Mouse (Mus musculus) kidney, embryonic 15.5 days (tissue): ENCODE data around the gene Mylip. TPM values are rescaled to one million over a fixed set of nuclear protein-coding genes. Genes with fewer than 3 reads are reported as not detected.

Experiments
- ATAC-seq: fragments of 200-750 bp; cut with Nextera tagmentation; replicated peaks from 2 replicates; pipeline ENCODE4 v1.8.0; 2017; ENCODE audit warnings: moderate TSS enrichment; ENCODE audit not compliant: low FRiP score
- H3K27ac ChIP-seq: fragments of 300-500 bp; sonication (generic); 2 replicates; pipeline ENCODE4 v1.5.1; 2015; ENCODE audit warnings: mild to moderate bottlenecking, inconsistent platforms
- H3K27me3 ChIP-seq: fragments of 300-500 bp; sonication (generic); 2 replicates; pipeline ENCODE4 v1.6.1; 2015; ENCODE audit warnings: inconsistent platforms
- H3K36me3 ChIP-seq: fragments of 300-500 bp; sonication (generic); 2 replicates; pipeline ENCODE4 v1.6.1; 2015; ENCODE audit warnings: inconsistent platforms
- H3K4me1 ChIP-seq: fragments of 300-500 bp; sonication (generic); 2 replicates; pipeline ENCODE4 v1.6.1; 2015; ENCODE audit warnings: inconsistent platforms
- H3K4me2 ChIP-seq: fragments of 300-500 bp; sonication (generic); 2 replicates; pipeline ENCODE4 v1.6.1; 2015; ENCODE audit warnings: moderate library complexity, mild to moderate bottlenecking, inconsistent platforms
- H3K4me3 ChIP-seq: fragments of 300-500 bp; sonication (generic); replicated peaks from 2 replicates; pipeline ENCODE4 v1.5.1; 2015; ENCODE audit warnings: mild to moderate bottlenecking, inconsistent platforms
- H3K9ac ChIP-seq: fragments of 300-500 bp; sonication (generic); 2 replicates; pipeline ENCODE4 v1.6.1; 2015; ENCODE audit warnings: mild to moderate bottlenecking, inconsistent platforms
- H3K9me3 ChIP-seq: fragments of 300-500 bp; sonication (generic); replicated peaks from 2 replicates; pipeline ENCODE4 v1.6.1; 2016; ENCODE audit warnings: inconsistent platforms
- WGBS: fragments of 180-500 bp; shearing (Covaris S2); methylation state at CpG from one replicate; pipeline ENCODE4 v1.1.7; 2015; ENCODE audit warnings: mixed read lengths; 5-methylcytosine and 5-hydroxymethylcytosine counted together
- polyA plus RNA-seq: library from polyadenylated mRNA; unstranded; fragments of >200 nt; fragmentation: Nextera tagmentation; extraction: Ambion mirVana; gene quantifications from 2 replicates; pipeline ENCODE4 v1.2.1, GENCODE M21; 2015

Mylip gene
- polyA plus RNA-seq, 1 experiment from 2014 or later = 13.1 TPM

DNA sequence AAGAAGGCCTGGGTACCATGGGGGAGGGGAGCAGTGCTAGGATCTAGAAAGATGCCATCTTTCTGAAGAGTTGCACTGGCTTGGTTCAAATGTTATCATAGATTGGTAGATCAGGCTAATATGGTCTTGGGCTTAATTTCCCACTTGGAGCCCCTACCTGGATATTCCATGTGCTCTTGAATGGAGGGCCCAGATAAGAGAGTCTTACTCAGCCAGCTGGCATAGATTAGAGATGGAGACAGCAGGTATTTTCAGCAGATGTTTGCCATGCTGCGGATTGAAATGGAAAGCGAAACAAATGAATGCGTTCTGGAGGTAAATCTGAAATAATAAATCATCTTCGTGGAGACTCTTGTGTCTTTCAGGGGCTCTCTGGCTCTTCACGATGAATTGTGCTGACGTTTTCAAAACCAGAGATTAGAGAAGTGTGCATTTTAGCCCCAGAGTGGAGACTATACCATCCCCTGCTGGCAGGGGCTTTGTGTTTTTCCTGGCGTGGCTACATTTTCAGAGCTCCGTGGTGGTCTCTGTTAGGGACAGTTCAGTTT is 4.8 kb downstream of the Mylip start:
- no peak for ATAC-seq
- H3K4me3 ChIP-seq = no peak overlapping the region
- no peak overlapping the region for H3K9ac ChIP-seq
- peaks cover 11% of the 10 kb centered on the region; the same call in 1 of the 2 replicates for H3K36me3 ChIP-seq
- H3K27me3 ChIP-seq = no peaks in the 10 kb centered on the region
- no peak overlapping the region for H3K4me2 ChIP-seq
- peaks cover 73% of the 10 kb centered on the region for H3K4me1 ChIP-seq
- H3K27ac ChIP-seq = no peak overlapping the region
- WGBS = 69% methylated on average over 8 of the region's 8 CpGs
- no peaks in the 10 kb centered on the region for H3K9me3 ChIP-seq

GRCm38 (mm10) chr13:45396724-45397123 is 7.2 kb downstream of the Mylip start:
- H3K27me3 ChIP-seq = no peaks in the 10 kb centered on the region
- no peak overlapping the region for H3K4me3 ChIP-seq
- peak overlapping the region; percentile 24; the same call in 1 of the 2 replicates for H3K27ac ChIP-seq
- WGBS = 74% methylated on average over 8 of the region's 8 CpGs
- peaks cover 65% of the 10 kb centered on the region for H3K4me1 ChIP-seq
- H3K4me2 ChIP-seq = no peak overlapping the region
- no peak overlapping the region for H3K9ac ChIP-seq
- peaks cover 11% of the 10 kb centered on the region; the same call in 1 of the 2 replicates for H3K36me3 ChIP-seq
- H3K9me3 ChIP-seq = no peaks in the 10 kb centered on the region
- ATAC-seq = no peak

- Histone ChIP-seq H3K4me2 (no peak overlapping the region), H3K36me3 (peaks cover 11% of the 10 kb centered on the region; the same call in 1 of the 2 replicates), H3K9ac (no peak overlapping the region), H3K27me3 (no peaks in the 10 kb centered on the region), H3K4me3 (no peak overlapping the region), H3K27ac (peak overlapping the region; percentile 24), H3K9me3 (no peaks in the 10 kb centered on the region), H3K4me1 (peaks cover 60% of the 10 kb centered on the region)
- WGBS = 22% methylated on average over 5 of the region's 5 CpGs
- ATAC-seq = no peak
These were observed 7.7 kb downstream of the Mylip start for GRCm38 (mm10) chr13:45397240-45397639.

- H3K4me2 ChIP-seq = no peak overlapping the region
- no peaks in the 10 kb centered on the region for H3K27me3 ChIP-seq
- 68% methylated on average over 18 of the region's 21 CpGs for WGBS
- H3K4me3 ChIP-seq = no peak overlapping the region
- H3K9ac ChIP-seq = no peak overlapping the region
- no peaks in the 10 kb centered on the region for H3K9me3 ChIP-seq
- no peak for ATAC-seq
- peak overlapping the region; percentile 24 for H3K27ac ChIP-seq
- H3K36me3 ChIP-seq = peaks cover 11% of the 10 kb centered on the region; the same call in 1 of the 2 replicates
- H3K4me1 ChIP-seq = peaks cover 51% of the 10 kb centered on the region
These were observed 8.6 kb downstream of the Mylip start for GRCm38 (mm10) chr13:45397896-45398805.

DNA sequence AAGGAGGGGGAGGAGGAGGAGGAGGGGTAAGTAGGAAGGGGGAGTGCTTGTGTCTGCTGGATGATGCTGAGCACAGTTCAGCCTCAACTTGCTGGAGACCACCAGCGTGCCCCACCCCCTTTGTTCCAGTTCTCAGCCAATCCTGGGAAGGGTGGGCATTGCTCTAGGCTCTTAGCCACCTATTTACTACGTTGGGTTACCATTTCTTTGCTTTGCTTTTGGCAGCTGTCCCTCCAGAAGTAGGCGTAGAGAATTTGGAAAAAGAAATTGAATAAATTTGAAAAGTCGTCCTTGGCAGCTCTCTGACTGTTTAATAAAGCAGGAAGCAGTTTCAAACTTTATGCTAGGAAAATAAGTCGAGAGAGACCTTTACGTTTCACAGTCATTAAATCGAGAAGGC is 11.2 kb downstream of the Mylip start:
- Histone ChIP-seq H3K27ac (no peak overlapping the region), H3K4me1 (peaks cover 28% of the 10 kb centered on the region), H3K27me3 (no peaks in the 10 kb centered on the region), H3K4me3 (no peak overlapping the region), H3K4me2 (no peak overlapping the region), H3K9ac (no peak overlapping the region), H3K9me3 (no peaks in the 10 kb centered on the region), H3K36me3 (peaks cover 21% of the 10 kb centered on the region)
- 70% methylated on average over 7 of the region's 7 CpGs for WGBS
- no peak for ATAC-seq

DNA sequence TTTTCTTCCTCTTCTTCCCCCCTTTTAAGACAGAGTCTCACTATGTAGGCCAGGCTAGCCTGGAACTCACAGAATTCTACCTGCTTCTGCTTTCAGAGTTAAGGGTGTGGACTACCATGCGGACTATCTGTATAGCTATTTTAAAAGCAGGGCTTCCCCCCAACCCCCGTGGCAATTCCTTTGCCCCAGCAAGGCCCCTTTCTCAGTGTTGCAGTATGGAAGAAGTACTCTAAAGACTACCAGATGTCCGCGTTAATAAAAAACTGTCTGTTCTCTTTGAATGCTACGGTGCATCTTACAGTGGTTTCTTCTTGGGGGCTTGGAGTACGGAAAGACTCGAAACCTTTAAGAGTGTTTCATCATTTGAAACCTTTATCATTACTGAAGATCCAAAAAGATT is 12.3 kb downstream of the Mylip start:
- peaks cover 18% of the 10 kb centered on the region for H3K4me1 ChIP-seq
- H3K9ac ChIP-seq = no peak overlapping the region
- 82% methylated on average over 7 of the region's 7 CpGs for WGBS
- no peaks in the 10 kb centered on the region for H3K27me3 ChIP-seq
- H3K27ac ChIP-seq = no peak overlapping the region
- peaks cover 33% of the 10 kb centered on the region for H3K36me3 ChIP-seq
- no peak overlapping the region for H3K4me2 ChIP-seq
- no peak overlapping the region for H3K4me3 ChIP-seq
- ATAC-seq = no peak
- H3K9me3 ChIP-seq = no peaks in the 10 kb centered on the region

- H3K27ac ChIP-seq = no peak overlapping the region
- H3K27me3 ChIP-seq = no peaks in the 10 kb centered on the region
- no peaks in the 10 kb centered on the region for H3K9me3 ChIP-seq
- peaks cover 39% of the 10 kb centered on the region for H3K36me3 ChIP-seq
- H3K4me2 ChIP-seq = no peak overlapping the region
- no peak overlapping the region for H3K4me3 ChIP-seq
- 77% methylated on average over 7 of the region's 7 CpGs for WGBS
- no peak overlapping the region for H3K9ac ChIP-seq
- H3K4me1 ChIP-seq = peaks cover 12% of the 10 kb centered on the region
- no peak for ATAC-seq
These were observed 12.9 kb downstream of the Mylip start for GRCm38 (mm10) chr13:45402316-45403039.

- Histone ChIP-seq H3K4me3 (no peak overlapping the region), H3K9ac (no peak overlapping the region), H3K27me3 (no peaks in the 10 kb centered on the region), H3K9me3 (no peaks in the 10 kb centered on the region), H3K27ac (no peak overlapping the region), H3K4me1 (peaks cover 7% of the 10 kb centered on the region), H3K36me3 (peaks cover 54% of the 10 kb centered on the region), H3K4me2 (no peak overlapping the region)
- ATAC-seq = no peak
- WGBS = 87% methylated on average over 6 of the region's 6 CpGs
These were observed 14.7 kb downstream of the Mylip start for GRCm38 (mm10) chr13:45404269-45404668.

DNA sequence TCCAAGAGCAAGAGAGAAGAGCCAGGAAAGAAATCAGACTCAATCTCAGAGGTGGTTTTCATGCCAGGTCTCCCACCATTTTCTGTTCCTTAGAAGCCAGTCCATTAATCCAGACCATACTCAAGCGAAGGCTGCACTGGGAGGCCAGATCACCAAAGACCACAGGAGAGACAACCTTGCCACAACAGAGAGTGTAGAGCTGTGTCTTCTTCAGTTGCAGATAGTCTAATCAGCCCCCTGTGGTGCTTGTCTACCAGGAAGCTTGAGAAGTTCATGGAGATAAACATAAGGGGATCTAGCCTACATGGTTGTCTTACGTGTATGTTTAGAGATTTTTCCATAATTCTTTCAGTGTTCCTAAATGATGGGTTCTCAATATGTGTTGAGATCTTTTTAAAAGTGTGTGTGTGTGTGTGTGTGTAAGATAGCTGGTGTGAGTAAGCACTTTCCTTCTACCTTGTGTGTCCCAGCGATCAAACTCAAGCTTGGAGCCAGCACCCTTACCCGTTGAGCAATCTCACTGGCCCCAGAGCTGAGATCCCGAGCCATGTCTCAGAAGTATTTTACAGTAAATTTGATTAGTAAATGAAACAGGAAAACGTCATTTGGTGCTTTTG is 15.8 kb downstream of the Mylip start:
- 93% methylated on average over 6 of the region's 6 CpGs for WGBS
- Histone ChIP-seq H3K4me3 (no peak overlapping the region), H3K27ac (no peak overlapping the region), H3K9me3 (no peaks in the 10 kb centered on the region), H3K4me1 (peaks cover 5% of the 10 kb centered on the region), H3K4me2 (no peak overlapping the region), H3K9ac (no peak overlapping the region), H3K27me3 (no peaks in the 10 kb centered on the region), H3K36me3 (peaks cover 64% of the 10 kb centered on the region)
- ATAC-seq = no peak

GRCm38 (mm10) chr13:45406289-45406688 is 16.7 kb downstream of the Mylip start:
- Histone ChIP-seq H3K4me3 (no peak overlapping the region), H3K27ac (no peak overlapping the region), H3K9ac (no peak overlapping the region), H3K9me3 (no peaks in the 10 kb centered on the region), H3K4me2 (no peak overlapping the region), H3K36me3 (peaks cover 74% of the 10 kb centered on the region), H3K27me3 (no peaks in the 10 kb centered on the region), H3K4me1 (no peaks in the 10 kb centered on the region; the same call in 1 of the 2 replicates)
- ATAC-seq = no peak
- WGBS = 92% methylated on average over 11 of the region's 11 CpGs

DNA sequence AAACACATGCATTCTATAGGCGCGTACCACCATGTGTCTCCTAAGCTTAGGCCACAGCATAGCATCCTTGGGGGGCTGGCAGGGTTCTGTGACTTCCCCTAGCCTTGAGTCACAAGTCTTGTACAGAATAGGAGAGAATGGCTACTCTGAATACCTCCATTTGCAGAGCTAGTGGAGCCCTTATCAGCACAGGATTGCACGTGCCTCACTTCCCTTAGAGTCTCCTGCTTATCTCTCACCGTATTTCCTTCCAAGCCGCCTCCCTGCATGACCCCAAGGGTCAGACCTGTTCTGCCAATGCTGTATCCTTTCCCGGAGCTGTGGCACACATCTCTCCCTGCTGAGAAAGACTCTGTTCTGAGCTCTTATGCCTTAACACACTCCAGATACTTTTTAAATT is 17.2 kb downstream of the Mylip start:
- Histone ChIP-seq H3K9ac (no peak overlapping the region), H3K4me3 (no peak overlapping the region), H3K27me3 (no peaks in the 10 kb centered on the region), H3K4me2 (no peak overlapping the region), H3K36me3 (peaks cover 78% of the 10 kb centered on the region), H3K27ac (no peak overlapping the region), H3K4me1 (no peaks in the 10 kb centered on the region; the same call in 1 of the 2 replicates), H3K9me3 (no peaks in the 10 kb centered on the region)
- WGBS = 76% methylated on average over 6 of the region's 6 CpGs
- ATAC-seq = no peak
